Mouse (Mus musculus) kidney, embryonic 16.5 days (tissue): ENCODE measurements around the gene Mchr1. TPM values are rescaled to one million over a fixed set of nuclear protein-coding genes. Genes with fewer than 3 reads are reported as not detected.

ENCODE experiments used
- ATAC-seq: fragments of 200-750 bp; cut with Nextera tagmentation; 2 replicates; pipeline ENCODE4 v1.8.0; 2017; ENCODE audit warnings: moderate TSS enrichment; ENCODE audit not compliant: low FRiP score, low TSS enrichment
- H3K27ac ChIP-seq: fragments of 300-500 bp; sonication (generic); 2 replicates; pipeline ENCODE4 v1.5.1; 2014; ENCODE audit warnings: low read length
- H3K27me3 ChIP-seq: fragments of 300-500 bp; sonication (generic); 2 replicates; pipeline ENCODE4 v1.6.1; 2014; ENCODE audit warnings: low read length, control low read depth, mixed read lengths; ENCODE audit not compliant: insufficient read depth
- H3K36me3 ChIP-seq: fragments of 300-500 bp; sonication (generic); 2 replicates; pipeline ENCODE4 v1.6.1; 2014; ENCODE audit warnings: low read length, control low read depth, mixed read lengths; ENCODE audit not compliant: insufficient read depth
- H3K4me1 ChIP-seq: fragments of 300-500 bp; sonication (generic); 2 replicates; pipeline ENCODE4 v1.6.1; 2014; ENCODE audit warnings: low read length, control low read depth, mixed read lengths; ENCODE audit not compliant: insufficient read depth
- H3K4me2 ChIP-seq: fragments of 300-500 bp; sonication (generic); replicated peaks from 2 replicates; pipeline ENCODE4 v1.6.1; 2014; ENCODE audit warnings: low read depth, low read length
- H3K4me3 ChIP-seq: fragments of 300-500 bp; sonication (generic); 2 replicates; pipeline ENCODE4 v1.5.1; 2014; ENCODE audit warnings: mild to moderate bottlenecking, low read length
- H3K9ac ChIP-seq: fragments of 300-500 bp; sonication (generic); replicated peaks from 2 replicates; pipeline ENCODE4 v1.6.1; 2014; ENCODE audit warnings: low read length
- H3K9me3 ChIP-seq: fragments of 300-500 bp; sonication (generic); 2 replicates; pipeline ENCODE4 v1.6.1; 2016; ENCODE audit warnings: low read length, control low read depth
- WGBS: fragments of 180-500 bp; shearing (Covaris S2); extraction: QIAGEN DNeasy Blood & Tissue Kit; methylation state at CpG from one replicate; pipeline ENCODE4 v1.1.7; 2014; 5-methylcytosine and 5-hydroxymethylcytosine counted together
- polyA plus RNA-seq: library from polyadenylated mRNA; unstranded; fragments of >200 nt; fragmentation: Nextera tagmentation; extraction: Ambion mirVana; gene quantifications from 2 replicates; pipeline ENCODE4 v1.2.1, GENCODE M21; 2015

The Mchr1 gene
- polyA plus RNA-seq, 1 experiment from 2014 or later: 1.3 TPM

DNA sequence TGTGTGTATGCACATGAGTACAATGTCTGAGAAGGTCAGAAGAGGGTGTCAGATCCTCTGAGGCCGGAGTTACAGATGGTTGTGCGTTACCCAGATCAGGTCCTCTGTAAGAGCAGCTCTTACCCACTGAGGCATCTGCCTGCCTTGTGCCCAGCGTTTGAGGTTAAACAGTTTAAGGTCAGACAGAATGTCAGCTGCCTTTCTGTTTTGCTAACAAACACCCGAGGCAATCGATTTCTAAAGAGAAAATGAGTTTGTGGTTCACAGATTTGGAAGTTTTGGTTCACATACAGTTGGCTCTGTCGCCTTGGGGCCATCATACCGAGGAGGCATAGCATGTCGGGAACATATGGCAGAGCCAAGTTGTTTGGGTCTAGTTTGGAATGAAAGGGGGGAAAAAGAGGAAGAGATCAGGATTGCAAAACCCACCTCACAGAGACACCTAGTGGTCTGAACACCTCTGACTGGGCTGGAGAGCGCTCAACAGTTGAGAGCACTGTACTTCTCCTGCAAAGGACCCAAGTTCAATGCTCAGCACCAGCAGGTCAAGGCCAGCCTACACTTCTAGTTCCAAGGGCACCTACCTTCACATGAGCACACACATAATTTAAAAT is 48.9 kb downstream of the Mchr1 start:
- ATAC-seq: no peak
- Histone ChIP-seq H3K27me3 (no peaks in the 10 kb centered on the region), H3K9me3 (no peaks in the 10 kb centered on the region), H3K4me3 (no peak overlapping the region), H3K9ac (no peak overlapping the region), H3K4me1 (0 out of 2 replicates have a peak, but pooled peaks cover 6% of the 10 kb centered on the region), H3K36me3 (no peaks in the 10 kb centered on the region), H3K27ac (no peak overlapping the region), H3K4me2 (no peak overlapping the region)
- WGBS: 67% methylated on average over 9 of the region's 9 CpGs

Other genes starting within 250 kb of the Mchr1 start
- gene Mrtfa, start 44.7 kb upstream of the Mchr1 start, polyA plus RNA-seq: 22.6 and 28.3 TPM in 2 replicates
- gene Slc25a17, start 125.3 kb downstream of the Mchr1 start, polyA plus RNA-seq: 134 and 148 TPM in 2 replicates
- 192 and 194 TPM in 2 replicates for gene St13, start 164.6 kb downstream of the Mchr1 start, polyA plus RNA-seq
- 10.9 and 13.9 TPM in 2 replicates for gene Xpnpep3, start 164.6 kb downstream of the Mchr1 start, polyA plus RNA-seq
- gene Dnajb7, start 172.8 kb downstream of the Mchr1 start, polyA plus RNA-seq: 1.3 and 3.4 TPM in 2 replicates
- 423 and 428 TPM in 2 replicates for gene Rbx1, start 230.8 kb downstream of the Mchr1 start, polyA plus RNA-seq